11 mouse cellular contexts compared by ENCODE assay signal in the genomic region with DNA sequence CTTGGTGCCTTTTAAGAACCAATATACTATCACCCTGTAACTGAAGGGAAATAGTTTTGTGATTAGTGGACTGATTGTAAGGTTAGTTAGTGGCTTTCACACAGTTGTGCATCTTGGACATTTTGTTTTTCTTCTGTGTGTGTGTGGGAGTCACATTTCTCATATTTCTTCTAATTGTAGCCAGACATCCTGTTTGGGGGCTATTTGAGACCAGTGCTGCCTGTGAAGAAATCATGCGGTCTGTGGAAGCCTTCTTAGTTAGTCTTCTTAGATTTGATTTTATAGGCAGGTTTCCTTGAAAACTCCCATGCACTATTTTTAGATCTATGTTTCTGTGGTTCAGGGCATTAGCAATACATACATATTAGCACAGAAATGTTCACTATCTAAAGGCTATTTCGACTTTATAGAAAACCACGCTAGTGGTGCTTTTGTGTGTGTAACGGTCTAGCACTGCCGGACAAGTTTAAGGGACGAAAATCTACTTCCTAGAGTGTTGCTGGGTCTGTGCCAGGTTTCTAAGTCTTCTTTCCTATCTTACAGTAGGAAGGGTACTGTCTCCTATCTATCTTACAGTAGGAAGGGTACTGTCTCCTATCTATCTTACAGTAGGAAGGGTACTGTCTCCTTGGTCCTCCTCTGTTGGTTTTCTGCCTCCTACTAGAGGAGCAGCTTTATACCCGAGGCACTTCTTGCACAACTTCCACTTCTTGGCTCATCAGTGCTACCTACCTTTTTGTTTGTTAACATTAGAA. TPM values are rescaled to one million over a fixed set of nuclear protein-coding genes. Genes with fewer than 3 reads are reported as not detected.
DNase-seq lines count a peak whose midpoint lies in the region; ATAC-seq and TF ChIP-seq lines count a peak whose summit lies in the region.
"Had no signal": no experiment of that assay in that cellular context is flagged by ENCODE, and none has a peak within 500 bp of the region (broad histone marks: within the 10 kb centered on the region; RNA-seq: fewer than 3 reads in every experiment).

No protein-coding gene starts in this region.

- no peaks in the 10 kb centered on the region for H3K9me3 ChIP-seq in kidney, postnatal 0 days (replicated peaks; ENCODE audit: low read length)
- no peaks in the 10 kb centered on the region for H3K9me3 ChIP-seq in embryonic facial prominence, embryonic 14.5 days (ENCODE audit: control insufficient read depth, low read length)
- no peaks in the 10 kb centered on the region for H3K9me3 ChIP-seq in liver, embryonic 15.5 days (replicated peaks)
- H3K9me3 ChIP-seq: neural tube, embryonic 12.5 days had no signal

- no peak overlapping the region for H3K9ac ChIP-seq in kidney, postnatal 0 days (ENCODE audit: low read depth, low read length)
- H3K9ac ChIP-seq in embryonic facial prominence, embryonic 14.5 days (ENCODE audit: low read depth, low read length) = no peak overlapping the region
- H3K9ac ChIP-seq in liver, embryonic 15.5 days = 0 out of 2 replicates have a peak overlapping the region, but pooled peaks have one; percentile 5
- H3K9ac ChIP-seq: neural tube, embryonic 12.5 days had no signal

- DNase-seq in kidney, postnatal 0 days (ENCODE audit: low spot score) = peak; percentile 76
- DNase-seq in kidney, adult 18-20 months = no peak
- DNase-seq in NIH3T3 (ENCODE audit: low read depth) = peak; percentile 65
- DNase-seq in embryonic facial prominence, embryonic 14.5 days (ENCODE audit: low spot score) = peak; percentile 71
- DNase-seq in spleen, adult 18-20 months = no peak
- no peak for DNase-seq in left cerebral cortex, adult 9 months (ENCODE audit: low spot score in 2 of 2)
- DNase-seq: cerebellum, postnatal 14 days; kidney, postnatal 4 days; right cerebral cortex, postnatal 4 days had no signal

- peak overlapping the region; percentile 71 for H3K27ac ChIP-seq in kidney, postnatal 0 days
- H3K27ac ChIP-seq in embryonic facial prominence, embryonic 14.5 days (replicated peaks; ENCODE audit: low read depth, low read length) = peak overlapping the region; percentile 4
- H3K27ac ChIP-seq in liver, embryonic 15.5 days (replicated peaks) = peak overlapping the region; percentile 88
- H3K27ac ChIP-seq: neural tube, embryonic 12.5 days had no signal

- peaks cover 50% of the 10 kb centered on the region for H3K4me1 ChIP-seq in kidney, postnatal 0 days (replicated peaks; ENCODE audit: insufficient read depth, low read length)
- peaks cover 85% of the 10 kb centered on the region for H3K4me1 ChIP-seq in embryonic facial prominence, embryonic 14.5 days (ENCODE audit: control insufficient read depth, insufficient read depth, low read length)
- H3K4me1 ChIP-seq in liver, embryonic 15.5 days (replicated peaks) = peaks cover 94% of the 10 kb centered on the region

- no peaks in the 10 kb centered on the region for H3K27me3 ChIP-seq in kidney, postnatal 0 days (ENCODE audit: insufficient read depth, low read length)
- H3K27me3 ChIP-seq in embryonic facial prominence, embryonic 14.5 days (replicated peaks; ENCODE audit: control insufficient read depth, insufficient read depth, low read length) = no peaks in the 10 kb centered on the region
- no peaks in the 10 kb centered on the region for H3K27me3 ChIP-seq in liver, embryonic 15.5 days
- H3K27me3 ChIP-seq: neural tube, embryonic 12.5 days had no signal

- H3K36me3 ChIP-seq in kidney, postnatal 0 days (ENCODE audit: insufficient read depth, low read length) = no peaks in the 10 kb centered on the region
- H3K36me3 ChIP-seq in embryonic facial prominence, embryonic 14.5 days (ENCODE audit: control insufficient read depth, insufficient read depth, low read length) = no peaks in the 10 kb centered on the region
- H3K36me3 ChIP-seq in liver, embryonic 15.5 days (replicated peaks) = no peaks in the 10 kb centered on the region
- H3K36me3 ChIP-seq: neural tube, embryonic 12.5 days had no signal

- WGBS in kidney, postnatal 0 days = 20% methylated on average over 7 of the region's 7 CpGs
- WGBS in embryonic facial prominence, embryonic 14.5 days = 32% methylated on average over 7 of the region's 7 CpGs
- 20% methylated on average over 7 of the region's 7 CpGs for WGBS in liver, embryonic 15.5 days (ENCODE audit: insufficient replicate concordance)

- H3K4me2 ChIP-seq in kidney, postnatal 0 days (ENCODE audit: low read length) = peak overlapping the region; percentile 35
- H3K4me2 ChIP-seq in embryonic facial prominence, embryonic 14.5 days (ENCODE audit: low read depth, low read length) = peak overlapping the region; percentile 1; the same call in 1 of the 2 replicates
- peak overlapping the region; percentile 43 for H3K4me2 ChIP-seq in liver, embryonic 15.5 days
- H3K4me2 ChIP-seq: neural tube, embryonic 12.5 days had no signal

- ATAC-seq in kidney, postnatal 0 days (replicated peaks; ENCODE audit: low FRiP score, low read depth) = no peak
- 0 out of 2 replicates have a peak, but pooled peaks have one; percentile 15 for ATAC-seq in embryonic facial prominence, embryonic 14.5 days (ENCODE audit: low read depth)
- ATAC-seq in liver, embryonic 15.5 days (ENCODE audit: insufficient read depth) = peak; percentile 57

- TF ChIP-seq CTCF in kidney, postnatal 0 days (IDR thresholded peaks at IDR 0.05; ENCODE audit: low read depth) = no peak

- H3K4me3 ChIP-seq in kidney, postnatal 0 days (replicated peaks; ENCODE audit: low read depth, low read length) = no peak overlapping the region
- no peak overlapping the region for H3K4me3 ChIP-seq in embryonic facial prominence, embryonic 14.5 days (ENCODE audit: low read depth, low read length)
- H3K4me3 ChIP-seq in liver, embryonic 15.5 days (replicated peaks) = no peak overlapping the region
- H3K4me3 ChIP-seq: neural tube, embryonic 12.5 days had no signal

RNA-seq across cellular contexts. Expression of gene Cyth3, which starts 16.4 kb away (rescaled TPM):
- polyA plus RNA-seq in kidney, postnatal 0 days (2015; fragmentation: Nextera tagmentation; extraction: Ambion mirVana) = 74.3 and 76.7 TPM in 2 replicates
- polyA plus RNA-seq in embryonic facial prominence, embryonic 14.5 days (2014; fragmentation: Nextera tagmentation; extraction: Ambion mirVana) = 52.0 and 61.2 TPM in 2 replicates
- 35.7 and 37.5 TPM in 2 replicates for polyA plus RNA-seq in liver, embryonic 15.5 days (2015; fragmentation: Nextera tagmentation; extraction: Ambion mirVana)

Comparison
In these comparisons a context has a peak if more than half of its experiments do, and no peak if none do; other contexts are left out.
1. DNase-seq: peak in kidney, postnatal 0 days (single experiment), NIH3T3 (single experiment) and embryonic facial prominence, embryonic 14.5 days (single experiment); none in kidney, adult 18-20 months (single experiment), spleen, adult 18-20 months (0 of 2) and left cerebral cortex, adult 9 months (0 of 2).
2. H3K27ac ChIP-seq: peak in every context shown above with its lines; median percentile 88 in liver, embryonic 15.5 days; 71 in kidney, postnatal 0 days; 4 in embryonic facial prominence, embryonic 14.5 days.
3. Peak in every context shown above with its lines, with median percentiles within 50 percentile points of each other: H3K4me2 ChIP-seq.